Mouse (Mus musculus) limb, embryonic 11.5 days (tissue): Measurements from ENCODE around the gene Eif4g3. TPM values are rescaled to one million over a fixed set of nuclear protein-coding genes. Genes with fewer than 3 reads are reported as not detected.

Source experiments
- ATAC-seq: fragments of 200-750 bp; cut with Nextera tagmentation; 2 replicates; pipeline ENCODE4 v1.8.0; 2017; ENCODE audit warnings: low read depth; ENCODE audit not compliant: insufficient number of reproducible peaks, low FRiP score, low TSS enrichment
- DNase-seq: peaks from one replicate; pipeline ENCODE4 v3.0.0-alpha.2; 2015; ENCODE audit warnings: low spot score
- H3K27ac ChIP-seq: fragments of 300-500 bp; sonication (generic); replicated peaks from 2 replicates; pipeline ENCODE4 v1.5.1; 2014; ENCODE audit warnings: low read depth, mild to moderate bottlenecking, low read length
- H3K27me3 ChIP-seq: fragments of 300-500 bp; sonication (generic); 2 replicates; pipeline ENCODE4 v1.6.1; 2014; ENCODE audit warnings: mild to moderate bottlenecking, low read length, mixed read lengths; ENCODE audit not compliant: control insufficient read depth, insufficient read depth
- H3K36me3 ChIP-seq: fragments of 300-500 bp; sonication (generic); 2 replicates; pipeline ENCODE4 v1.6.1; 2014; ENCODE audit warnings: mild to moderate bottlenecking, low read length, moderate library complexity, mixed read lengths; ENCODE audit not compliant: control insufficient read depth, insufficient read depth
- H3K4me1 ChIP-seq: fragments of 300-500 bp; sonication (generic); 2 replicates; pipeline ENCODE4 v1.6.1; 2014; ENCODE audit warnings: low read length, mixed read lengths; ENCODE audit not compliant: control insufficient read depth, insufficient read depth
- H3K4me2 ChIP-seq: fragments of 300-500 bp; sonication (generic); 2 replicates; pipeline ENCODE4 v1.6.1; 2014; ENCODE audit warnings: low read depth, mild to moderate bottlenecking, moderate library complexity; ENCODE audit not compliant: severe bottlenecking
- H3K4me3 ChIP-seq: fragments of 300-500 bp; sonication (generic); 2 replicates; pipeline ENCODE4 v1.5.1; 2014; ENCODE audit warnings: low read depth, low read length
- H3K9ac ChIP-seq: fragments of 300-500 bp; sonication (generic); 2 replicates; pipeline ENCODE4 v1.6.1; 2014; ENCODE audit warnings: mild to moderate bottlenecking, low read length
- H3K9me3 ChIP-seq: fragments of 300-500 bp; sonication (generic); 2 replicates; pipeline ENCODE4 v1.6.1; 2016; ENCODE audit warnings: low read length; ENCODE audit not compliant: control insufficient read depth
- WGBS: fragments of 180-500 bp; shearing (Covaris S2); extraction: QIAGEN DNeasy Blood & Tissue Kit; methylation state at CpG from one replicate; pipeline ENCODE4 v1.1.7; 2014; 5-methylcytosine and 5-hydroxymethylcytosine counted together
- polyA plus RNA-seq: library from polyadenylated mRNA; unstranded; fragments of >200 nt; fragmentation: Nextera tagmentation; extraction: Ambion mirVana; gene quantifications from 2 replicates; pipeline ENCODE4 v1.2.1, GENCODE M21; 2014

Gene Eif4g3
- polyA plus RNA-seq, 1 experiment from 2014 or later: 45.5 TPM

DNA sequence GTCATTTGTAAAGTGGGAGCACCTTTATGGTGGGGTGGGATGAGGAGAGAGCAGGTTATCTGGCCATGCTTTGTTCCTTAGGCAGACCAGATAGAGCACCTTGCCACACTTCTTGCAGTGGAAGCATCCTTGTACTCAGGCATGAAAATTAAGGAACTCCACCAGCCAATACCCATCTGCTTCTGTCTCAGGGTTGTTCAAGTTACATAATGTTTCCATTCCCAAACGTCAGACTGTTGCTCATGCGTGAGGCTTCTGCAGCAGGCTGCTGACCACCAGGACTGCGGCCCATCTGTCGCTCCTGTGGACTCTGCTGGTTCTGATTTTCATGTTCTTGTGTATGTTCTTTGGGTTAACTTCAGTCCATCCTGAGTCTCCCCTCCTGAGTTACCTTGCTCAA is 187.9 kb downstream of the Eif4g3 start:
- no peak overlapping the region for H3K9ac ChIP-seq
- H3K27me3 ChIP-seq: no peaks in the 10 kb centered on the region
- H3K4me3 ChIP-seq: no peak overlapping the region
- no peaks in the 10 kb centered on the region for H3K9me3 ChIP-seq
- no peak for ATAC-seq
- peaks cover 32% of the 10 kb centered on the region for H3K36me3 ChIP-seq
- no peaks in the 10 kb centered on the region for H3K4me1 ChIP-seq
- no peak overlapping the region for H3K27ac ChIP-seq
- no peak for DNase-seq
- WGBS: 96% methylated on average over 4 of the region's 4 CpGs
- H3K4me2 ChIP-seq: no peak overlapping the region

- no peak overlapping the region for H3K4me3 ChIP-seq
- WGBS: 90% methylated on average over 5 of the region's 5 CpGs
These were observed 191.2 kb downstream of the Eif4g3 start for GRCm38 (mm10) chr4:138184056-138184455.

DNA sequence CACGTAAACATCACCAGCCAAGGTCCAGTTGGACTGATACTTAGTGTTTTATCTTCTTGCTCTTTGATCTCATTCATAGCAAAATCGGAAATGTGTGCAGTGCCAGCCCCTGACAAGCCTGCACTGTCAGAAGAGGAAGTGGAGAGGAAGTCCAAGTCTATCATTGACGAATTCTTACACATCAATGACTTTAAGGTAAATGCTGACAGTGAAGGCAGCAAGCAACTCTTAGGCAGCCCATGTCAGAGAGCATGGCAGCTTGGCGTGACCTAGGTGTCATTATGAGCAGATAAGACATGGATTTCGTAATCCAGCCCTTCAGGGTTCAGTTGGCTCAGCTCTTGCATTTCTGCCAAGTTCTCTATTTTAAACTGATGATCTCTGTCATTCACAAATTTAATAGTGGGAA is 191.8 kb downstream of the Eif4g3 start:
- Histone ChIP-seq H3K4me2 (no peak overlapping the region), H3K9me3 (no peaks in the 10 kb centered on the region), H3K4me3 (no peak overlapping the region), H3K4me1 (no peaks in the 10 kb centered on the region), H3K36me3 (peaks cover 28% of the 10 kb centered on the region), H3K9ac (no peak overlapping the region), H3K27me3 (no peaks in the 10 kb centered on the region), H3K27ac (no peak overlapping the region)
- ATAC-seq: no peak
- whole genome bisulfite sequencing: 89% methylated on average over 5 of the region's 5 CpGs
- DNase-seq: no peak

More at GRCm38 (mm10) chr4:138184056-138184455, 191.2 kb downstream of the Eif4g3 start:
- no peak overlapping the region for H3K4me2 ChIP-seq
- no peaks in the 10 kb centered on the region for H3K27me3 ChIP-seq
- DNase-seq (no peak), ATAC-seq (no peak)
- no peak overlapping the region for H3K27ac ChIP-seq
- H3K4me1 ChIP-seq: no peaks in the 10 kb centered on the region
- no peaks in the 10 kb centered on the region for H3K9me3 ChIP-seq
- peaks cover 28% of the 10 kb centered on the region for H3K36me3 ChIP-seq
- no peak overlapping the region for H3K9ac ChIP-seq

- H3K4me2 ChIP-seq: no peak overlapping the region
- no peaks in the 10 kb centered on the region for H3K9me3 ChIP-seq
- WGBS: 88% methylated on average over 7 of the region's 7 CpGs
- H3K27me3 ChIP-seq: no peaks in the 10 kb centered on the region
- no peak overlapping the region for H3K4me3 ChIP-seq
- no peak overlapping the region for H3K27ac ChIP-seq
- no peaks in the 10 kb centered on the region for H3K4me1 ChIP-seq
- no peak for DNase-seq
- H3K9ac ChIP-seq: no peak overlapping the region
- H3K36me3 ChIP-seq: peaks cover 29% of the 10 kb centered on the region
- ATAC-seq: no peak
These were observed 193.1 kb downstream of the Eif4g3 start for GRCm38 (mm10) chr4:138185961-138186360.

DNA sequence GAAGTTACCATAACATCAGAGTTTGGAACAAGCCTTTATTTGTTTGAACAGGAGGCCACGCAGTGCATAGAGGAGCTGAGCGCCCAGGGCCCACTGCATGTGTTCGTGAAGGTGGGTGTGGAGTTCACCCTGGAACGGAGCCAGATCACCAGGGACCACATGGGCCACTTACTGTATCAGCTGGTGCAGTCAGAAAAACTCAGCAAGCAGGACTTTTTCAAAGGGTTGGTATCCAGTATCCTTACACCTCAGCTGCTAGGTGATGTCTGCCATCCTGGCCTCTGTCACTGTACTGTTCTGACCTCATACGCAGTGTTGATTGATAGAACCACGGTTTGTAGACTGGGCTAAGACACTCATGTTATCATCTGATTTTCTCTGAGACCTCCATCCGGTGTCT is 195.2 kb downstream of the Eif4g3 start:
- no peak for DNase-seq
- Histone ChIP-seq H3K27me3 (no peaks in the 10 kb centered on the region), H3K27ac (no peak overlapping the region), H3K4me3 (no peak overlapping the region), H3K4me1 (no peaks in the 10 kb centered on the region), H3K4me2 (no peak overlapping the region), H3K36me3 (peaks cover 30% of the 10 kb centered on the region), H3K9me3 (no peaks in the 10 kb centered on the region), H3K9ac (no peak overlapping the region)
- no peak for ATAC-seq
- WGBS: 94% methylated on average over 7 of the region's 7 CpGs

DNA sequence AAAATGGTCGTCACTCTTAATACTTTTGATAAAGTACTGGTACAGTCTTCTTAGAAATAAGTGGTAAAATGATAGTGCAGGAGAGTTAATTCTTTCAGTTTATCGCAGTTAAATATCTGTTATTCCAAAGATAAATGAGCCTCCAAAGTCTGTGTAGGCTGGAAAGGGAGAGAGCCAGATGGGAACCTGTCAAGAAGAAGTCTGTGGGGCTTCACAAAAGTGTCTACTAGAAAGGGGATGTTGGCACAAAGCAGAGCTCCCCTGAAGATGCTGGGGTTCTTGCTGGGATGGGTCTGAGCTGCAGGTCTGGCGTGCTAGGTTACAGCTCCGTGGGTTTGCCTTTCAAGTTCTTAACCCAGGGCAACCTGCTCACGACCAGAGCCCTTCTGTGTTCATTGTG is 199.7 kb downstream of the Eif4g3 start:
- Histone ChIP-seq H3K36me3 (peaks cover 33% of the 10 kb centered on the region), H3K4me2 (no peak overlapping the region), H3K27ac (no peak overlapping the region), H3K9me3 (no peaks in the 10 kb centered on the region), H3K9ac (no peak overlapping the region), H3K27me3 (no peaks in the 10 kb centered on the region), H3K4me1 (no peaks in the 10 kb centered on the region), H3K4me3 (no peak overlapping the region)
- ATAC-seq (no peak), DNase-seq (no peak)
- 89% methylated on average over 5 of the region's 5 CpGs for WGBS

DNA sequence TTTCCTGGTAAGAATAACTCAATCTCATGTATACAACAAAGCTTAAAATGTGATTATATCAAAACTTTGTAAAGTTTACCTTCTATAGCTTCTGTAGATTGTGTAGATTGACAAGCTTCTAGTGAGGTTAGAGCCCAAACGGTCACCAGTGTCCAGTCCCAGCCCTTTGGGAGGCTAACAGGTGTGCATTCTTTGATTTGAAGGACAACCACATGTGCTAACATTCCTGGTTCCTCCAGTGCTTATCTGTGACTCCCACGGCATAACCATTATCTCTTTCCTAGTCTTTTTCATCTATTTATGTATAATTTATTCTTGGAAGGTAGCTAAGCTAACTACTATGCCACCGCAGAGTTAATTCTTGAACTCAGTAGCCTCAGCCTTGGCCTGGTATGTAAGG is 207.9 kb downstream of the Eif4g3 start:
- Histone ChIP-seq H3K4me1 (no peaks in the 10 kb centered on the region), H3K9me3 (no peaks in the 10 kb centered on the region), H3K4me2 (no peak overlapping the region), H3K4me3 (no peak overlapping the region), H3K27me3 (no peaks in the 10 kb centered on the region), H3K36me3 (peaks cover 33% of the 10 kb centered on the region; the same call in 1 of the 2 replicates), H3K27ac (no peak overlapping the region), H3K9ac (no peak overlapping the region)
- ATAC-seq (no peak), DNase-seq (no peak)
- WGBS: 87% methylated on average over 3 of the region's 3 CpGs

GRCm38 (mm10) chr4:138201696-138202095 is 208.9 kb downstream of the Eif4g3 start:
- WGBS: 79% methylated on average over 9 of the region's 9 CpGs
- ATAC-seq: no peak
- no peaks in the 10 kb centered on the region for H3K4me1 ChIP-seq

GRCm38 (mm10) chr4:138210116-138210515 is 217.3 kb downstream of the Eif4g3 start:
- no peaks in the 10 kb centered on the region for H3K9me3 ChIP-seq
- H3K4me2 ChIP-seq: no peak overlapping the region
- DNase-seq: no peak
- H3K27ac ChIP-seq: no peak overlapping the region
- peaks cover 5% of the 10 kb centered on the region; the same call in 1 of the 2 replicates for H3K36me3 ChIP-seq
- WGBS: 91% methylated on average over 5 of the region's 5 CpGs
- H3K27me3 ChIP-seq: no peaks in the 10 kb centered on the region
- no peak overlapping the region for H3K4me3 ChIP-seq
- no peak for ATAC-seq
- H3K9ac ChIP-seq: no peak overlapping the region
- H3K4me1 ChIP-seq: no peaks in the 10 kb centered on the region

More at GRCm38 (mm10) chr4:138201696-138202095, 208.9 kb downstream of the Eif4g3 start:
- no peaks in the 10 kb centered on the region for H3K9me3 ChIP-seq
- no peak overlapping the region for H3K4me3 ChIP-seq
- DNase-seq: no peak
- peaks cover 27% of the 10 kb centered on the region; the same call in 1 of the 2 replicates for H3K36me3 ChIP-seq
- H3K4me2 ChIP-seq: no peak overlapping the region
- H3K27me3 ChIP-seq: no peaks in the 10 kb centered on the region
- H3K27ac ChIP-seq: no peak overlapping the region
- no peak overlapping the region for H3K9ac ChIP-seq
